Mouse (Mus musculus) heart, adult 8-10 months (tissue): ENCODE results near the gene Zfp704. TPM values are rescaled to one million over a fixed set of nuclear protein-coding genes. Genes with fewer than 3 reads are reported as not detected.

Experiments
- DNase-seq: peaks from one replicate; pipeline ENCODE4 v3.0.0; 2022; ENCODE audit warnings: low spot score
- total RNA-seq, 4 experiments: library from RNA; stranded (reverse); gene quantifications; 2 replicates each; pipeline ENCODE4 v1.2.4; 2022

Gene Zfp704
- total RNA-seq, 4 experiments from 2014 or later: 15.6 to 18.2 (median 16.6) TPM

GRCm38 (mm10) chr3:9519491-9519890 lies 90.4 kb downstream of the Zfp704 start:
- no peak for DNase-seq

- no peak for DNase-seq
Observed at GRCm38 (mm10) chr3:9518936-9519335, 90.9 kb downstream of the Zfp704 start.

- no peak for DNase-seq
Observed at GRCm38 (mm10) chr3:9516119-9516855, 93.6 kb downstream of the Zfp704 start.

- no peak for DNase-seq
Observed at GRCm38 (mm10) chr3:9515527-9515926, 94.4 kb downstream of the Zfp704 start.

GRCm38 (mm10) chr3:9513703-9514110 lies 96.2 kb downstream of the Zfp704 start:
- no peak for DNase-seq

GRCm38 (mm10) chr3:9512199-9512598 lies 97.7 kb downstream of the Zfp704 start:
- DNase-seq: no peak

- no peak for DNase-seq
Observed at GRCm38 (mm10) chr3:9505692-9506211, 104.1 kb downstream of the Zfp704 start.

GRCm38 (mm10) chr3:9504371-9504770 lies 105.5 kb downstream of the Zfp704 start:
- no peak for DNase-seq

GRCm38 (mm10) chr3:9500725-9501124 lies 109.2 kb downstream of the Zfp704 start:
- DNase-seq: peak; percentile 95

GRCm38 (mm10) chr3:9499994-9500553 lies 109.8 kb downstream of the Zfp704 start:
- peak; percentile 36 for DNase-seq

- DNase-seq: peak; percentile 39
Observed at GRCm38 (mm10) chr3:9499489-9499888, 110.4 kb downstream of the Zfp704 start.

- no peak for DNase-seq
Observed at GRCm38 (mm10) chr3:9497260-9497659, 112.6 kb downstream of the Zfp704 start.

GRCm38 (mm10) chr3:9491766-9492283 lies 118.1 kb downstream of the Zfp704 start:
- DNase-seq: no peak

- no peak for DNase-seq
Observed at GRCm38 (mm10) chr3:9487644-9488043, 122.2 kb downstream of the Zfp704 start.

- DNase-seq: no peak
Observed at GRCm38 (mm10) chr3:9485506-9485905, 124.4 kb downstream of the Zfp704 start.

- DNase-seq: no peak
Observed at GRCm38 (mm10) chr3:9481956-9482355, 127.9 kb downstream of the Zfp704 start.

GRCm38 (mm10) chr3:9481358-9481757 lies 128.5 kb downstream of the Zfp704 start:
- no peak for DNase-seq

- no peak for DNase-seq
Observed at GRCm38 (mm10) chr3:9480936-9481335, 128.9 kb downstream of the Zfp704 start.

- no peak for DNase-seq
Observed at GRCm38 (mm10) chr3:9477386-9477785, 132.5 kb downstream of the Zfp704 start.

GRCm38 (mm10) chr3:9476336-9476735 lies 133.5 kb downstream of the Zfp704 start:
- DNase-seq: no peak

GRCm38 (mm10) chr3:9475501-9475900 lies 134.4 kb downstream of the Zfp704 start:
- DNase-seq: no peak

GRCm38 (mm10) chr3:9474331-9474730 lies 135.6 kb downstream of the Zfp704 start:
- no peak for DNase-seq

- DNase-seq: peak; percentile 59
Observed at GRCm38 (mm10) chr3:9466287-9466686, 143.6 kb downstream of the Zfp704 start.
